Mouse (Mus musculus) intestine, embryonic 16.5 days (tissue): ENCODE results near the gene Itpkc. TPM values are rescaled to one million over a fixed set of nuclear protein-coding genes. Genes with fewer than 3 reads are reported as not detected.

ENCODE experiments used
- ATAC-seq: fragments of 200-750 bp; cut with Nextera tagmentation; 2 replicates; pipeline ENCODE4 v1.8.0; 2017; ENCODE audit warnings: moderate TSS enrichment, moderate library complexity
- H3K27ac ChIP-seq: fragments of 300-500 bp; sonication (generic); 2 replicates; pipeline ENCODE4 v1.5.1; 2014; ENCODE audit warnings: mild to moderate bottlenecking, low read length
- H3K27me3 ChIP-seq: fragments of 300-500 bp; sonication (generic); replicated peaks from 2 replicates; pipeline ENCODE4 v1.6.1; 2014; ENCODE audit warnings: low read length, control low read depth, mixed read lengths; ENCODE audit not compliant: control insufficient read depth, insufficient read depth
- H3K36me3 ChIP-seq: fragments of 300-500 bp; sonication (generic); 2 replicates; pipeline ENCODE4 v1.6.1; 2014; ENCODE audit warnings: low read length, control low read depth; ENCODE audit not compliant: control insufficient read depth, insufficient read depth
- H3K4me1 ChIP-seq: fragments of 300-500 bp; sonication (generic); 2 replicates; pipeline ENCODE4 v1.6.1; 2014; ENCODE audit warnings: low read length, control low read depth, mixed read lengths; ENCODE audit not compliant: control insufficient read depth, insufficient read depth
- H3K4me2 ChIP-seq: fragments of 300-500 bp; sonication (generic); 2 replicates; pipeline ENCODE4 v1.6.1; 2014; ENCODE audit warnings: low read depth, low read length, control low read depth
- H3K4me3 ChIP-seq: fragments of 300-500 bp; sonication (generic); 2 replicates; pipeline ENCODE4 v1.5.1; 2014; ENCODE audit warnings: mild to moderate bottlenecking, low read length
- H3K9ac ChIP-seq: fragments of 300-500 bp; sonication (generic); 2 replicates; pipeline ENCODE4 v1.6.1; 2014; ENCODE audit warnings: low read depth, low read length
- H3K9me3 ChIP-seq: fragments of 300-500 bp; sonication (generic); 2 replicates; pipeline ENCODE4 v1.6.1; 2016; ENCODE audit warnings: low read length, control low read depth; ENCODE audit not compliant: control insufficient read depth
- WGBS: fragments of 180-500 bp; shearing (Covaris S2); extraction: QIAGEN DNeasy Blood & Tissue Kit; methylation state at CpG from one replicate; pipeline ENCODE4 v1.1.7; 2014; 5-methylcytosine and 5-hydroxymethylcytosine counted together
- polyA plus RNA-seq: library from polyadenylated mRNA; unstranded; fragments of >200 nt; fragmentation: Nextera tagmentation; extraction: Ambion mirVana; gene quantifications from 2 replicates; pipeline ENCODE4 v1.2.1, GENCODE M21; 2015

Itpkc gene
- polyA plus RNA-seq, 1 experiment from 2014 or later: 8.3 TPM

DNA sequence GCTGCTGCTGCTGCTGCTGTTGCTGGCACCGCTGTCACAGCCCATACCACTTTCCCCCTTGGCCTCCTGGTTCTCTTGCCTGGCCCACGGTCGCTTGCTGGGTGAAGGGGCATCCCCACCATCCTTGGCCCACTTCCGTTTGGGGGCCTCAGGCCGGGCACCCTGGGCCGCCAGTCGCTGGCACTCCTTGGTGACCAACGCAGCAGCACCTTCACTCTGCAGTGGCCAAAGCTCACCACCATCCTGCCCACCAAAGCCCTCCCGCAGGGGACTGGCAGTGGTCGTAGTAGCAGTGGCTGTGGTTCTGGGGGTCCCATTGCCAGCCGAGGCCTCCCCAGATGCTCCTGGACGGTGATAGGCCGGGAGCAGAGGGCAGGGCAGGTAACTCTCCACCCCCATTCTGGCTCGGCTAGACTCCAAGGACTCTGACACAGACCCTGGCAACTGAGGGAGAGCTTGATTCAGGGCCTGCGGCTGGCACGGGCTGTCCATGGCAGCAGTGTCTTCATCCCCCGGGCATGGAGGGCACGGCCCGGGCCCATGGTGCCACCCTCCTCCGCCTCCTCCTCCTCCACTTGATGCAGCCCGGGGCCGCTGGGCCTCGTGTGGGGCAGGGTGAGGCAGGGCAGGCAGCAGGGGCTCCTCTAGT, 63.3 kb downstream of the Itpkc start:
- Histone ChIP-seq H3K27ac (peak overlapping the region; percentile 98), H3K4me2 (peak overlapping the region; percentile 85), H3K4me3 (peak overlapping the region; percentile 76), H3K36me3 (peaks cover 3% of the 10 kb centered on the region; the same call in 1 of the 2 replicates), H3K9me3 (no peaks in the 10 kb centered on the region), H3K27me3 (no peaks in the 10 kb centered on the region), H3K9ac (peak overlapping the region; percentile 89), H3K4me1 (peaks cover 54% of the 10 kb centered on the region)
- ATAC-seq: no peak
- WGBS: 53% methylated on average over 23 of the region's 23 CpGs

DNA sequence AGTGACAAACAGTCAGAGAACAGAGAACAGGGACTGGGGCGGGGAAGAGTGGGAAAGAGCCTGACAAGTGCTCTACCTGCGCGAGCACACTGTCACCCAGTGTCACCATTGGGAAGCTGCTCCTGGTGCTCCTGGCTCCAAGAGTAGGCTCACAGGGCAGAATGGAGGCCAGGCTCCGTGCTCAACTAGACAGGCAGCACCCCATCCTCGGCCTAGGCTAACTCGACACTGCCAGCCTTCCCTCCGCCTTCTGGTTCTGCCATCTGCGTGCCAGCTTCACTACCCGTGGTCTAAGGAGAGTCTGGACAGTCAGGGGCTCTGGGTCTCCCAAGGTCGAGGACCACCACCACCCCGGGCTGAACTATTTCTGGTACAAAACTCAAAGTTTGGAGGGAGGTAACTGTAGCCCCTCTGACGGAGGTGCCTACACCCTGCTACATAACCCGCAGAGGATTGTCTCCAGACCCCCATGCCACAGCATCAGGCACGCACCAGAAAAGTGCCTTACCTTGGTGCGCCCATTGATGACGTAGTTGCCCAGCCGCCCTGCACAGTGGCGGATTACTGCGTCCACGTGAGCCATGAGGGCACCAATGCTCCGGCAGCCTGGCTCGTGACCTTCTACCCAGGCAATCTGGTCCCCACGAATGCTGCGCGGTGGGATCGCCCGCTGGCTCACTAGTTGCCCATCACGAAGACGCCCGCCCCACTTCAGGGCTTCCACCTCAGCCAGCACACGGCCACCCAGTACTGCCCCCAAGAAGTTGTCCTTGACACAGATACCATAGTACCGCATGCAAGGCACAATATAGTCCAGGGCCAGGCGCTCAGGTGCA, 64.1 kb downstream of the Itpkc start:
- H3K36me3 ChIP-seq: peaks cover 7% of the 10 kb centered on the region
- 77% methylated on average over 33 of the region's 33 CpGs for WGBS

DNA sequence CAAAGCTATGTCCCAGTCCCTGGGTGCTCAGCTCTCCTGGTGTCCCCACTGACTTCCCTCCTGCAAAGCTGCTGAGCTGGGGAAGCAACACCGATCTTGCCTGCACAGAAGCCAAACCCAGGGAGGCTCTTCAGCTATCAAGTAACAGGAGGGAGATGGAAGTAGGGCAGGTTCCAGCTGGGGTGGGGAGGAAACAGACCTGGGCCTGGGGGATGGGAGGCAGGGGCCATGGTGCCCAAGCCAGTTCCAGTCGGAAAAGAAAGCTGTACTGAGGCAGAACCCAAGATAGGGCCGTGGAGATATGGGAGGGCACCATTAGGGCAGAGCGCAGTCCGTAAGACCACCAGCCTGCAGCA, 65.0 kb downstream of the Itpkc start:
- H3K4me3 ChIP-seq: no peak overlapping the region; the same call in 1 of the 2 replicates
- no peak for ATAC-seq

More for the DNA sequence above, 64.1 kb downstream of the Itpkc start:
- H3K4me3 ChIP-seq: peak overlapping the region; percentile 76
- ATAC-seq: no peak
- H3K27ac ChIP-seq: no peak overlapping the region; the same call in 1 of the 2 replicates
- H3K9me3 ChIP-seq: no peaks in the 10 kb centered on the region
- peak overlapping the region; percentile 89 for H3K9ac ChIP-seq
- peak overlapping the region; percentile 85 for H3K4me2 ChIP-seq
- peaks cover 56% of the 10 kb centered on the region for H3K4me1 ChIP-seq
- H3K27me3 ChIP-seq: no peaks in the 10 kb centered on the region

DNA sequence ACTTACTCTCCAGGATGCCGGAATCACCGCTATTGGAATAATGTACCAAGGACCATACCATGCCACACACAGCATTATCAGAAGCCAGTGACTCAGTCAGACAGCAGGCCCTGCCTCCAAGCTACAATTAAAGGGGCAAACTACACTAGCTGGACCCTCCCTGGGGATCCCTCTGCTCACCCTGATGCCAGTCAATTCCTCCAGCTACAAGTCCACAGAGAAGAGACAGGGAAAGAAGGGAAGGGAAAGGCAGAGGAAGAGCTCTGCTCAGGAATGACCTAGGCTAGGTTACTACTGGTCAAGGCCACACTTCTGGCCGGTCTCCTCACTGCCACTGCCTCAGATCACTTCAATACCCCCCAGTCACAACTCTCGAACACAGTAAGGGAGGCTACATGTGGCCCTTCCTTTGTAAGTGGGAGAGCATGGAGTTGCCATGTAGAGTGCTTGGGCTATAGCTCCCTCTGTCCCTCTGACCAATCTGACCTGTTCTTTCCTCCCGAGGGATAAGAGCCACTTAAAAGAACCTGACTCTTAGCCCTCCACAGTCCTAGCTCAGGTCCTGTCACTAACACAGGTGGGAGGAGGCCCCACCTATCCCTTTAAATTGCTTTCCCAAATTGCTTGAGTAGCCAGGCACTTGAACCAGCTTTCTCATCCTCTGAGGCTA, 65.5 kb downstream of the Itpkc start:
- no peak overlapping the region; the same call in 1 of the 2 replicates for H3K4me2 ChIP-seq
- no peak overlapping the region; the same call in 1 of the 2 replicates for H3K4me3 ChIP-seq
- no peaks in the 10 kb centered on the region for H3K27me3 ChIP-seq
- peaks cover 56% of the 10 kb centered on the region for H3K4me1 ChIP-seq
- H3K27ac ChIP-seq: no peak overlapping the region
- peaks cover 15% of the 10 kb centered on the region for H3K36me3 ChIP-seq
- no peaks in the 10 kb centered on the region for H3K9me3 ChIP-seq
- no peak for ATAC-seq
- H3K9ac ChIP-seq: 0 out of 2 replicates have a peak overlapping the region, but pooled peaks have one; percentile 89
- 78% methylated on average over 5 of the region's 5 CpGs for WGBS

More for the DNA sequence above, 65.0 kb downstream of the Itpkc start:
- no peaks in the 10 kb centered on the region for H3K27me3 ChIP-seq
- no peak overlapping the region for H3K27ac ChIP-seq
- H3K4me1 ChIP-seq: peaks cover 56% of the 10 kb centered on the region
- no peaks in the 10 kb centered on the region for H3K9me3 ChIP-seq
- H3K36me3 ChIP-seq: peaks cover 13% of the 10 kb centered on the region
- 75% methylated on average over 5 of the region's 5 CpGs for WGBS
- peak overlapping the region; percentile 14; the same call in 1 of the 2 replicates for H3K4me2 ChIP-seq
- peak overlapping the region; percentile 89; the same call in 1 of the 2 replicates for H3K9ac ChIP-seq

DNA sequence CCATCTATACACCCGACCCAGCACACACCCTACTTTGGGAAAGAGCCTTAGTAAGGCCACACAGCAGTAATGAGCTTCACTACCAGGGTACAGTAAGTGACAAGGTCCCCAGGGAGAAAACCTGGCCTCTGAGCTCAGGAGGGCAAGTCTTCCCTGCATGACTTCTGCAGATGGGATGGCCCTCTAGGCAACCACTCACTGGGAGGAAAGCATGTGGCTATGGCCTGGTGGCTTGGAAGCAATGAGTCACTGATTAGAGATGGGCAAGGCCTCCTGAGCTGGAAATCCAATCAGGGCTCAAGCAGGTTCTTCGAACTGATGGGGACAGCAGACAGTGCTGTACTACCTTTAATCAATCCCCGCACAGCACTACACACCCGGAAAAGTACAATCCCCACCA, 66.7 kb downstream of the Itpkc start:
- Histone ChIP-seq H3K9me3 (no peaks in the 10 kb centered on the region), H3K4me3 (no peak overlapping the region), H3K36me3 (peaks cover 23% of the 10 kb centered on the region), H3K9ac (0 out of 2 replicates have a peak overlapping the region, but pooled peaks have one; percentile 8), H3K4me1 (peaks cover 56% of the 10 kb centered on the region), H3K27me3 (no peaks in the 10 kb centered on the region), H3K4me2 (no peak overlapping the region), H3K27ac (no peak overlapping the region)
- 77% methylated on average over 4 of the region's 4 CpGs for WGBS
- no peak for ATAC-seq

DNA sequence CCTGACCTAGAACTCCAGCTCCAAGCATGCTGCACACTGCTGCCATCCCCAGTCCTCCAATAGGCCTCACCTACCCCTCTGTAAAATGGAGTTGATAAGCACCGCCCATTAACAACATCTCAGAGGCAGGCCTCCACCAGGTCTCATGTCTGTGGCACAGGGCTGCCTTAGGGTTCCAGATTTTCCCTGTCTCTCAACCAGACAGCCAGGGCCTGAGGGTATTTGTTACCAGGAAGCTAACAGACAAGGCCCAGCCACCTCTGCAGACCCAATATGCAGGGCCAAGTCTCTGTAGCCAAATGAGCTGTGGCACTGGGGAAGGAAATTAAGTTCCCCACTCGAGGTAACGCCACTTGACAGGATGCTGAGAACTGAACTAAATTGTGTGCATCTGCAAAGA, 67.5 kb downstream of the Itpkc start:
- peaks cover 56% of the 10 kb centered on the region for H3K4me1 ChIP-seq

DNA sequence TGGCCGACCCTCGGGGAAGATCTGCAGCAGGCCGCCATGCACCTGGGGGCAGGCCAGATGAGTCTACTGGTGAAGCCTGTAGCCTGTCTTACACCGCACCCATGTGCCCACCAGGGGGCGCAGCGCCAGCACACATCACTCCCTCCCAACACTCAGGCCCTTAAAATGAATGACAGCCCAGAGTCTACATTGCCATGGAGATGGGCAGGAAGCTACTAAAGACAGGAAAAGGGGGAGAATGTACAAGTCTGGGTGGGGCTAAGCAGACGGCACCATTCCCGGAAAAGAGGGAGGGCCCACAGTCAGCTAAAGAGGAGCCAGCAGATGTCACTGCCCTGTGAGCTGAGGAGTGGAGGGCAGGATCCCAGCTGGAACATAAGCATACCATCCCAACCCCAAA, 68.6 kb downstream of the Itpkc start:
- Histone ChIP-seq H3K27ac (no peak overlapping the region), H3K9ac (no peak overlapping the region), H3K27me3 (no peaks in the 10 kb centered on the region), H3K4me1 (peaks cover 48% of the 10 kb centered on the region), H3K36me3 (peaks cover 23% of the 10 kb centered on the region), H3K9me3 (no peaks in the 10 kb centered on the region), H3K4me3 (no peak overlapping the region), H3K4me2 (no peak overlapping the region)
- 14% methylated on average over 8 of the region's 8 CpGs for WGBS
- peak; percentile 91 for ATAC-seq

More for the DNA sequence above, 67.5 kb downstream of the Itpkc start:
- Histone ChIP-seq H3K36me3 (peaks cover 23% of the 10 kb centered on the region), H3K27me3 (no peaks in the 10 kb centered on the region), H3K9ac (0 out of 2 replicates have a peak overlapping the region, but pooled peaks have one; percentile 11), H3K27ac (peak overlapping the region; percentile 6; the same call in 1 of the 2 replicates), H3K9me3 (no peaks in the 10 kb centered on the region), H3K4me3 (no peak overlapping the region), H3K4me2 (no peak overlapping the region)
- no peak for ATAC-seq
- 79% methylated on average over 3 of the region's 3 CpGs for WGBS

DNA sequence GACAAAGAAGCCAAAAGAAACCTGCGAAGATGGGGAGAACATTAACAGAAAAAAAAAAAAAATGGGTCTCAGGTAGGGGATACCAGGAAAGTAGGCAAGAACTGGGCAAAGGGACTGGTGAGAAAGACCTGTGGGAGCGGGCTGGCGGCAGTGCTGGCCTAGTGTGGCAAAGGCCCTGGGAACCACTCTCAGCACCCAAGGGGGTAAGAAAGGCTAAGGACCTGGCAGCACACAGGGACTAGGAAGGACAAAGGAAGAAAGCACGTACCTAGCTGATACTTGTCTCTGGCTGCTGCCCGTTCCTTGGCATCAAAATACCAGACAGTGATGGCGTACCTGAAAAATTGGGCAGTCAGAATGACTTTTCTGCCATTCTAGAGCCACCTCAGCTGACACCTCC, 69.2 kb downstream of the Itpkc start:
- no peak overlapping the region for H3K4me2 ChIP-seq
- H3K4me1 ChIP-seq: peaks cover 41% of the 10 kb centered on the region
- H3K27me3 ChIP-seq: no peaks in the 10 kb centered on the region
- H3K27ac ChIP-seq: no peak overlapping the region
- no peak overlapping the region for H3K4me3 ChIP-seq
- 92% methylated on average over 6 of the region's 6 CpGs for WGBS
- no peak overlapping the region for H3K9ac ChIP-seq
- no peaks in the 10 kb centered on the region for H3K9me3 ChIP-seq
- H3K36me3 ChIP-seq: peaks cover 20% of the 10 kb centered on the region
- no peak for ATAC-seq

DNA sequence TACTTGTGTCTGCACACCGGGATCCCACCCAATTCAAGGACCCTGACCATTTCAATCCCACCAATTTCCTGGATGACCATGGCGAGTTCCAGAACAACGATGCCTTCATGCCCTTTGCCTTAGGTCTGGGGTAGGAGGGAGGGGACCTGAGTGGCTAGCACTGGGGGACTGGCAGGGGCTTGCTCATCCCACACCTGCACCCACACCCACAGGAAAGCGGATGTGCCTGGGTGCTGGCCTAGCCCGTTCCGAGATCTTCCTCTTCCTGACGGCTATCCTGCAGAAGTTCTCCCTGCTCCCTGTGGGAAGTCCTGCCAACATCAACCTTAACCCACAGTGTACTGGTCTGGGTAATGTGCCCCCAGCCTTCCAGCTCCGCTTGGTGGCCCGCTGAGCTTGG, 70.3 kb downstream of the Itpkc start:
- Histone ChIP-seq H3K27ac (no peak overlapping the region), H3K9me3 (no peaks in the 10 kb centered on the region), H3K4me1 (peaks cover 34% of the 10 kb centered on the region), H3K4me3 (no peak overlapping the region), H3K4me2 (no peak overlapping the region), H3K36me3 (peaks cover 19% of the 10 kb centered on the region), H3K27me3 (no peaks in the 10 kb centered on the region), H3K9ac (no peak overlapping the region)
- WGBS: 92% methylated on average over 9 of the region's 9 CpGs
- ATAC-seq: no peak
